Mouse (Mus musculus) induced T-regulatory cell, adult 2 months (primary cell): ENCODE measurements at regions not wholly inside any gene's neighbourhood (a gene's known extent, or its start where the extent isn't known, plus 50 kb on each side); places are given as distances from the start of the nearest gene placed in this dataset.
A peak's percentile ranks its signal among the peaks of the same experiment; 100 is the strongest.
"Not testable (repeated sequence)": the region's sequence is repeated elsewhere in the genome, so short reads cannot be mapped to it uniquely, and the experiment has no call there.

Experiments
- DNase-seq: peaks from one replicate; pipeline ENCODE4 v3.0.0-alpha.2; 2012; ENCODE audit warnings: low read depth

GRCm38 (mm10) chr6:37692758-37693157 lies 162.8 kb downstream of the Akr1d1 start:
- no peak for DNase-seq

GRCm38 (mm10) chr6:37696074-37696473 lies 166.1 kb downstream of the Akr1d1 start:
- DNase-seq: no peak

DNA sequence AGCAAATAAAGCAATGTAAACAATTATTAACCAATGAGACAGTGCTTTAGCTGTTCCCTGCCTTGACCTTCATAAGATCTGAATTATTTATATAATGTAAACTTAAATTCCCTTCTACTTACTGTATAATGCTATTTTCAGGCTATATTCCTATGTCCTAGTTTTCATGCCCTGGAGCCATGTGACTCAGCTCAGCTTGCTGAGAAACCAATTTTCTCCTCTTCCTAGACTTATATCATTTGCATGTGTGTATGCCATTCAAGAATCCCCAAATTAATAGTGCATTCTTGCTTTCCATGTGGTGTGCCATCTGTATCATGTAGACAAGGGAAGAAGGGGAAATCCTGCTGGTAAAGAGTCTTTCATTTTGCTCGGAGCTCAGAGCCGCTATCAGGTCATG lies 166.7 kb upstream of the Trim24 start:
- no peak for DNase-seq

GRCm38 (mm10) chr6:37705733-37706145 lies 164.9 kb upstream of the Trim24 start:
- peak; percentile 51 for DNase-seq

- DNase-seq: not testable (repeated sequence)
These were observed 162.9 kb upstream of the Trim24 start for GRCm38 (mm10) chr6:37707671-37708070.

GRCm38 (mm10) chr6:37711766-37712165 lies 158.8 kb upstream of the Trim24 start:
- no peak for DNase-seq

DNA sequence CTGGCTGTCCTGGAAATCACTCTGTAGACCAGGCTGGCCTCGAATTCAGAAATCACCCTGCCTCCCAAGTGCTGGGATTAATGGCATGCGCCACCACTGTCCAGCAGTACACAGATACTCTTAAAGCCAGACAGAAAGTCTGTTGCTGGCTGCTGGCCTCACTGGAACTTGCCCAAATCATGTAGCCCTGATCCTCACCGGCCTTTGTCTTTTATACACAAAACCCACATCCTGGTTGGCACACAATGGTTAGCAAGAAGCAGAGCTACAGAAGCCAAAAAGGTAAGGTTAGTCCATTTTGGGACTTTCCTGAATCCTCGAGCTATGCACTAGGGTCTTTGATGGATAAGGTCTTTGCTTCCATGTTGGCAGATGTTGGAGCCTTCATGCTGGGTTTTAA lies 157.2 kb upstream of the Trim24 start:
- DNase-seq: peak; percentile 24

DNA sequence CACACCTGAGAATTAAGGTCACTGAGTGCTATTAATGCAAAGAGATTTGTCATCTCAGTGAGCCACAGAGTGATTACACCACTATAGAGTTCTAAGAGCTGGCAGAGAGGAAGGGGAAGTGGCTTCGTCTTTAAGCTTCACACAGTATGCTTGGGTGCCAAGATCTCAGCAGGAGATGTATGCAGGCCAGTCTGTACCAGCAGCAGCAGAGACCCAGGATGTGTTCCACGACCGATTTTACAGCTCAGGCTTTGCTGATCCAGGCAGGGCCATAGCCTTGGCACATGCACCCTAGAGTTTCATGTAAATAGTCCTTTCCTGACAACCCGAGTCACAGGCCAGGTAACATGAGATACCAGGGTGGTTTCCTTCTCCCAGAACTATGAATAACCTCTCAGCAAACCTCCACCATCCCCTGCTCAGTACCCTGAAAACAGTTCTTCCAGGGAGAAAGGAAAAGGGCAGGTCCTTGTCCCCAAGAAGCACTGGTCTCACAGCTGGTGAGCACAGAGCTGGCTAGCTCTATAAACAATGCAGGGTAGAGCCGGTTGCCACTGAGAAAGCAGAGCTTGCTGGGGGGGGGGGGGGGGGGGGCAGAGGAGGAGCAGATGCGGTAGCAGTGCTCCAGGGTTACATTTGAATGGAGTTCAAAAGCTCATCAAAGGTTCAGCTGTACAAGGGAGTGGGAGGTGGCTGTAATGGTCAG lies 156.2 kb upstream of the Trim24 start:
- peak; percentile 67 for DNase-seq

DNA sequence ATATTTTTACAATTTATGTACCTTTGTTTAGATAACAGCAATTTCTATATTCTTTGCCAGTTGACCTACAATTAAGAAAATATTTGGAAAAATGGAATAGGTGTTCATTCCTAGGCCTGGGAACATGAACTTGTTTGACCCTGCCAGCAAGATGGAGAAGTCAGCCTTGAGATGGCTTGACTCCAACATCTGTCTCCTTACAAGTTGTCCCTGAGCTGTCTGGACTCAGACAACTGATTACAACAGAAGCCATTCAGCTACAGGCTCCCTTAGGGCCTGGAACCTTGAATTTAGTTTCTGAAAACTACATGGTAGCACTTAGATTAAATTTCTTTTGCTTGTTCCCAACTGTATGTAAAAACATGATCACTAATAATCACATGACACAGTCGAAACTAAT lies 148.9 kb upstream of the Trim24 start:
- DNase-seq: no peak

DNA sequence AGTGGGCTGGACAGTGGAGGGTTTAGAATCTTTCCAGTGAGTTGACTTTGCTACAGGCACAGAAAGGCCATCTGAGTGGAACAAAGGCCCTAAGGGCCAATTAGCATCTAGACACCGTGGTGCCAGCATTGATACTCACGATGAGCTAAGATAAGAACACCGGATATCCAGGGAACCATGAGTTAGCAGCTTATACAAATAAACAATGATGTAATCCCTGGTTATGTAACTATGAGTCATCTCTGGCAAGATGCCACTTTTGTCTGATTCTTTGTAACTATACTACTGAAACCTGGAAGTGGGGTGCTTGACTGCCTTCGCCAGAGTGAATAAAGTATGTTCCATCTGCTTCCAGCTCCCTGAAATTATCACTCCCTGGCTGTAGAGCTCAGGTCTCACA lies 147.3 kb upstream of the Trim24 start:
- peak; percentile 80 for DNase-seq

DNA sequence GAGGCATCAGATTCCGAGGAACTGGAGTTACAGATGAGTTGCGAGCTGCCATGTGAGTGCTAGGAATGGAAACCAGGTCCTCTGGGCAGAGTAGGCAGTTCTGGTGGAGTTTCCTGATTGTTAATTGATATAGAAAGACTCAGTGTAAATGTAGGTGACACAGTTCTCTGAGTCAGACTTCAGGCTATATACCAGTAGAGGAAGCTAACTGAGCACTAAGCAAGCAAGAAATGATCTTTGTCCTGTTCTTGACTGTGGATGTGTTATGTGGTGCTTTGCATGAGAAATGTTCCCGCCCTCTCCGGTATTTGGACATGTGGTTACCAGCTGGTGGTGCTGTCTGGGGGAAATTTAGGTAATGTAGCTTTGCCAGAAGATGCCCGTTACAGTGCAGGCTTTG lies 146.4 kb upstream of the Trim24 start:
- DNase-seq: no peak

GRCm38 (mm10) chr6:37728621-37729020 lies 142.0 kb upstream of the Trim24 start:
- no peak for DNase-seq

DNA sequence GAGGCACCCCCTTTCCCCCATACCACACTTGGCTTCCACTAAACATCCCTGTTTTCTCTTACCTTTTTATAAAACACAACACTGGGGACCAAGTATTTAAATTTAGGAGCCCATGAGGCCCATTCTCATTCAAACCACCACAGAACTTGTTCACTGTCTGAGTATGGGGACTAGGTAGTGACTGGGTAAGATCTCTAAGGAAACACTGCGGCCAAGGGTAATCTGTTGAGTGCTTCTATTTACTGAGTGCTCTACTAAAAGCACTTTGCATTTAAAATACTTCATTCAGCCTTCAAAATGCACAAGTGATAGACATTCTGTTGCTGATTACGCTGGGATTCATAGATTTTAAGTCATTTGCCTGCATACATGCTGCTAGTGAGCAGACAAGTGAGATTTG lies 141.4 kb upstream of the Trim24 start:
- no peak for DNase-seq

- no peak for DNase-seq
These were observed 139.9 kb upstream of the Trim24 start for GRCm38 (mm10) chr6:37730500-37731239.

GRCm38 (mm10) chr6:37732385-37732784 lies 138.2 kb upstream of the Trim24 start:
- DNase-seq: peak; percentile 93

DNA sequence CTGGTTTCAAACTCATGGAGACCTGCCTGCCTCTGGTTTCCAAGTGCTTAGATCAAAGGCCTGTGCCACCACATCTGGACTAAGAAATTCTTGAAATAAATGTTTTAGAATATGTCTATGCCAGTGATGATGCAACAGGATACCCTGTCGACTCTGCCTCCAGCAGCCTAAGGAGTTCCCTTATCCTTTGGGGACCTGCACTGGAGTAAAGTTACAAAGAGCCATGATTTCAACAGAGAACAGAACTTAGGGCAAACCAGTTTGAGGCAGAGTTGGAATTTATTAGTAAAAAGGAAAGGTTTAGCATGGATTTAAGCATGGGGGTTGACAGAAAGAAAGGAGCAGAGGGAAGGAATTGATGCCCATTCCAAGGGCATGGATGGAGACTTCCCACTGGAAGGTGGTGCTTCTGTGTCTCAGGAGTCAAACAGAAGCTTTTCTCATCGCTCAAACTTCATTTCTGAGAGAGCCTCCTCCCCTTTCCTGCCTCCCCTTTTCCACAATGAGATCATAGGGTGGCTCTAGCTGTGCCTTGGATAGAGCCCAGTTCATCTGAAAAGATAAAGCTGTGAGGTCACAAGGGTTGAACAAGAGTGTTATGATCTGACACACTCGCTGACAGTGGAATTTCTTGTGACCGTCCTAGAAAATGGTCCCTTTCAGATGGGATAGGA lies 135.2 kb upstream of the Trim24 start:
- no peak for DNase-seq

GRCm38 (mm10) chr6:37735962-37736297 lies 134.7 kb upstream of the Trim24 start:
- no peak for DNase-seq

- DNase-seq: no peak
These were observed 129.4 kb upstream of the Trim24 start for GRCm38 (mm10) chr6:37740982-37741889.

GRCm38 (mm10) chr6:37741916-37742315 lies 128.7 kb upstream of the Trim24 start:
- DNase-seq: not testable (repeated sequence)

DNA sequence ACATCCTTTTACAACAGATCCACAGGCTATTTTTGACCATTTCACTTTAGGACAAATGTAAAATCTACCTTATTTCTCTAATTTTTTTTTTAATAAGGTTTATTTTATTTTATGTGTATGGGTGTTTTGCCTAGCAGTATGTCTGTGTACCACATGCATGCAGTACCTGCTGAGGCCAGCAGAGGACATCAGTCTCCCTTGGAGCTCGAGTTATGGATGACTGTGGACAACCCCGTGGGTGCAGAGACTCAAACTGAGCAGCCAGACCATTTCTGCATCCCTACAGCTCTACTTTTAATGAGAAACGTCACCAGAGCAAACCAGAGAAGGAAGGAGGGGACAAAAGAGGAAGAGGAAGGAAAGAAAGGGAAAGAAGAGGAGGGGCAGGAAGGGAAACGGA lies 125.9 kb upstream of the Trim24 start:
- DNase-seq: peak; percentile 63

- no peak for DNase-seq
These were observed 125.1 kb upstream of the Trim24 start for GRCm38 (mm10) chr6:37745393-37746100.
